Mouse (Mus musculus) forebrain, embryonic 14.5 days (tissue): ENCODE results near the gene Map1s. TPM values are rescaled to one million over a fixed set of nuclear protein-coding genes. Genes with fewer than 3 reads are reported as not detected.

ENCODE experiments used
- ATAC-seq: fragments of 200-750 bp; cut with Nextera tagmentation; 2 replicates; pipeline ENCODE4 v1.8.0; 2017; ENCODE audit warnings: mild to moderate bottlenecking, moderate library complexity
- DNase-seq: peaks from one replicate; pipeline ENCODE4 v3.0.0-alpha.2; 2015; ENCODE audit warnings: low spot score
- H3K27ac ChIP-seq: fragments of 300-500 bp; sonication (generic); 2 replicates; pipeline ENCODE4 v1.5.1; 2014; ENCODE audit warnings: low read depth, mild to moderate bottlenecking, control low read depth, low read length, moderate library complexity
- H3K27me3 ChIP-seq: fragments of 300-500 bp; sonication (generic); replicated peaks from 2 replicates; pipeline ENCODE4 v1.6.1; 2014; ENCODE audit warnings: low read length, control low read depth, mixed read lengths; ENCODE audit not compliant: control insufficient read depth, insufficient read depth
- H3K36me3 ChIP-seq: fragments of 300-500 bp; sonication (generic); 2 replicates; pipeline ENCODE4 v1.6.1; 2014; ENCODE audit warnings: low read length, control low read depth; ENCODE audit not compliant: control insufficient read depth, insufficient read depth
- H3K4me1 ChIP-seq: fragments of 300-500 bp; sonication (generic); 2 replicates; pipeline ENCODE4 v1.6.1; 2014; ENCODE audit warnings: antibody characterized with exemption, low read length, control low read depth; ENCODE audit not compliant: control insufficient read depth, insufficient read depth
- H3K4me2 ChIP-seq: fragments of 300-500 bp; sonication (generic); 2 replicates; pipeline ENCODE4 v1.6.1; 2014; ENCODE audit warnings: mild to moderate bottlenecking, control low read depth, low read length
- H3K4me3 ChIP-seq: fragments of 300-500 bp; sonication (generic); 2 replicates; pipeline ENCODE4 v1.5.1; 2014; ENCODE audit warnings: low read depth, low read length, control low read depth
- H3K9ac ChIP-seq: fragments of 300-500 bp; sonication (generic); 2 replicates; pipeline ENCODE4 v1.6.1; 2014; ENCODE audit warnings: mild to moderate bottlenecking, low read length, control low read depth, moderate library complexity
- H3K9me3 ChIP-seq: fragments of 300-500 bp; sonication (generic); replicated peaks from 2 replicates; pipeline ENCODE4 v1.6.1; 2016; ENCODE audit warnings: low read length, control low read depth, mixed read lengths; ENCODE audit not compliant: control insufficient read depth
- WGBS: fragments of 180-500 bp; shearing (Covaris S2); extraction: QIAGEN DNeasy Blood & Tissue Kit; methylation state at CpG from one replicate; pipeline ENCODE4 v1.1.7; 2014; 5-methylcytosine and 5-hydroxymethylcytosine counted together
- polyA plus RNA-seq: library from polyadenylated mRNA; unstranded; fragments of >200 nt; fragmentation: Nextera tagmentation; extraction: Ambion mirVana; gene quantifications from 2 replicates; pipeline ENCODE4 v1.2.1, GENCODE M21; 2014

Map1s gene
- polyA plus RNA-seq, 1 experiment from 2014 or later = 33.9 TPM

- H3K4me2 ChIP-seq = no peak overlapping the region
These were observed 4.8 kb upstream of the Map1s start for GRCm38 (mm10) chr8:70900872-70901387.

DNA sequence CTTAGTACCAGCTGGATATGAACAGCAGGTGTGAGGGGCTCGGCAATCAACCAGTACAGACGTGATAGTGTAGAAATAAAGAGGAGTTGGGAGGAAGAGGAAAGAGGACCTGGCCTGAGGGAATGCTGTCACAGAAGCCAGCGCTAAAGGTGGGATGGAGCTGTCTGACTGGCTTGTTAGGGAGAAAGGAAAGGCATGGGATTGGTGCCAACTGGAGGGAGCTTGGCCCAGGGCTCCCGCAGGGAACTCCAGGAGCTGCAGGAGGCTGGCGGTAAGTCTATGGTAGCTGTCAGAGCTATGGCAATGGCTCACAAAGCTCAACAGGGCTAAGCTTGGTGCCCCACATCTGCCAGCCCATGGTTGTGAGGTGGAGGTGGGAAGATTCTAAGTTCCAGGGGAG is 3.5 kb upstream of the Map1s start:
- Histone ChIP-seq H3K27me3 (no peaks in the 10 kb centered on the region), H3K36me3 (no peaks in the 10 kb centered on the region), H3K9me3 (no peaks in the 10 kb centered on the region), H3K27ac (no peak overlapping the region), H3K4me1 (peaks cover 13% of the 10 kb centered on the region), H3K9ac (no peak overlapping the region), H3K4me3 (no peak overlapping the region), H3K4me2 (no peak overlapping the region)
- WGBS = 29% methylated on average over 5 of the region's 5 CpGs
- ATAC-seq (no peak), DNase-seq (no peak)

More at GRCm38 (mm10) chr8:70900872-70901387, 4.8 kb upstream of the Map1s start:
- peaks cover 12% of the 10 kb centered on the region for H3K4me1 ChIP-seq
- H3K27me3 ChIP-seq = no peaks in the 10 kb centered on the region
- H3K36me3 ChIP-seq = peaks cover 4% of the 10 kb centered on the region; the same call in 1 of the 2 replicates
- ATAC-seq (no peak), DNase-seq (no peak)
- no peak overlapping the region for H3K9ac ChIP-seq
- H3K4me3 ChIP-seq = no peak overlapping the region
- H3K9me3 ChIP-seq = no peaks in the 10 kb centered on the region
- H3K27ac ChIP-seq = no peak overlapping the region
- WGBS = 85% methylated on average over 2 of the region's 2 CpGs

GRCm38 (mm10) chr8:70903112-70903511 is 2.6 kb upstream of the Map1s start:
- DNase-seq = no peak
- no peak overlapping the region for H3K9ac ChIP-seq
- no peaks in the 10 kb centered on the region for H3K27me3 ChIP-seq
- ATAC-seq = no peak
- H3K4me3 ChIP-seq = no peak overlapping the region
- peaks cover 13% of the 10 kb centered on the region for H3K4me1 ChIP-seq
- H3K27ac ChIP-seq = no peak overlapping the region
- 42% methylated on average over 4 of the region's 4 CpGs for WGBS
- no peak overlapping the region for H3K4me2 ChIP-seq
- no peaks in the 10 kb centered on the region for H3K36me3 ChIP-seq
- H3K9me3 ChIP-seq = no peaks in the 10 kb centered on the region

DNA sequence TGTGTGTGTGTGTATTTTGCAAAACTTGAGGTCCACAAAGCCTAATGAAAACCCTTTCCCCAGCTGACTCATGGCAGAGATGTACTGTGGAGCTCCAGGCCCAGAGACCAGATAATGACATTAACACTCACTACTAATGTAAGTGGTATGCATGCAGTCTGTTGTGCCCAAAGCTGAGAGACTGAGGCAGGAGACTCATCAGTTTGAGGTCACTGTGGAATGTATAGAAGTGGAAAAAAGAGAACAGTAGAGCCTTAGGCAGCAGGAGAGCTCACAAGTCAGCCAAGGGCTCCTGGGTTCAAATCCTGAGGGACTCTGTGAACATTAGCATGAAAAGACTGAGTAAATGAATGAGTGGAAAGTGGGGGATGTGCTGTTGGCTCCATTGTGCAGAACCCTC is 2.1 kb upstream of the Map1s start:
- H3K27ac ChIP-seq = no peak overlapping the region
- H3K4me3 ChIP-seq = no peak overlapping the region
- H3K36me3 ChIP-seq = no peaks in the 10 kb centered on the region
- H3K9me3 ChIP-seq = no peaks in the 10 kb centered on the region
- DNase-seq (no peak), ATAC-seq (no peak)
- no peaks in the 10 kb centered on the region for H3K27me3 ChIP-seq
- H3K9ac ChIP-seq = no peak overlapping the region
- H3K4me1 ChIP-seq = peaks cover 10% of the 10 kb centered on the region
- H3K4me2 ChIP-seq = no peak overlapping the region

- WGBS = 70% methylated on average over 4 of the region's 4 CpGs
- Histone ChIP-seq H3K9me3 (no peaks in the 10 kb centered on the region), H3K27me3 (no peaks in the 10 kb centered on the region)
These were observed 1.2 kb upstream of the Map1s start for GRCm38 (mm10) chr8:70904532-70904931.

DNA sequence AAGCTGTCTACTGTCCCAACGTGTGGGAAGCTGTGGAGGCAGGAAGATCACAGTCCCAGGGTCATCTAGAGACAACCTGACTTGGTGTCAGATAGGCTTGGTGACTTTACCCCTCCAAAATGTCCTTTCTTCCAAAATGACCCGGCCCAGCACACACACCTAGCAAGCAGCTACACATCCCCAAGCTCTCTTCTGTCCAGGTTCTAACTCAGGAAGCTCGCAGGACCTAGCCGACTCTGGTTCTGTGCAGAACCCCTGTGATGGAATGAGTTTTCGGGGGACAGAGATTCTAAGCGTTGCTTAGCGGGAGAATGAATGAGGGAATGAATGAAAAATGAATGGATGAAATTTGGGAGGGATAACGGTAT is 285 bp upstream of the Map1s start:
- Histone ChIP-seq H3K9me3 (no peaks in the 10 kb centered on the region), H3K36me3 (no peaks in the 10 kb centered on the region), H3K4me3 (peak overlapping the region; percentile 84), H3K9ac (peak overlapping the region; percentile 88), H3K27me3 (no peaks in the 10 kb centered on the region), H3K27ac (peak overlapping the region; percentile 92), H3K4me1 (peaks cover 10% of the 10 kb centered on the region), H3K4me2 (peak overlapping the region; percentile 86)
- WGBS = 17% methylated on average over 8 of the region's 8 CpGs
- ATAC-seq (peak; percentile 30), DNase-seq (no peak)

More at GRCm38 (mm10) chr8:70904532-70904931, 1.2 kb upstream of the Map1s start:
- ATAC-seq (no peak), DNase-seq (no peak)
- Histone ChIP-seq H3K4me1 (peaks cover 10% of the 10 kb centered on the region), H3K9ac (no peak overlapping the region), H3K36me3 (no peaks in the 10 kb centered on the region), H3K27ac (no peak overlapping the region), H3K4me2 (no peak overlapping the region), H3K4me3 (no peak overlapping the region)

- no peaks in the 10 kb centered on the region for H3K27me3 ChIP-seq
- 97% methylated on average over 2 of the region's 2 CpGs for WGBS
- ATAC-seq (no peak), DNase-seq (no peak)
- H3K27ac ChIP-seq = no peak overlapping the region
- peaks cover 18% of the 10 kb centered on the region for H3K36me3 ChIP-seq
- no peaks in the 10 kb centered on the region for H3K9me3 ChIP-seq
- H3K4me2 ChIP-seq = no peak overlapping the region
- peaks cover 10% of the 10 kb centered on the region for H3K4me1 ChIP-seq
- H3K9ac ChIP-seq = no peak overlapping the region
- no peak overlapping the region for H3K4me3 ChIP-seq
These were observed 1.8 kb downstream of the Map1s start for GRCm38 (mm10) chr8:70907518-70907917.

GRCm38 (mm10) chr8:70911596-70911995 is 5.9 kb downstream of the Map1s start:
- no peaks in the 10 kb centered on the region for H3K9me3 ChIP-seq
- H3K36me3 ChIP-seq = peaks cover 59% of the 10 kb centered on the region

GRCm38 (mm10) chr8:70912955-70913354 is 7.2 kb downstream of the Map1s start:
- 94% methylated on average over 30 of the region's 30 CpGs for WGBS

More at GRCm38 (mm10) chr8:70911596-70911995, 5.9 kb downstream of the Map1s start:
- Histone ChIP-seq H3K9ac (no peak overlapping the region), H3K4me3 (no peak overlapping the region), H3K4me1 (peaks cover 5% of the 10 kb centered on the region), H3K27ac (no peak overlapping the region), H3K4me2 (no peak overlapping the region), H3K27me3 (no peaks in the 10 kb centered on the region)
- 68% methylated on average over 5 of the region's 5 CpGs for WGBS
- no peak for DNase-seq
- no peak for ATAC-seq

More at GRCm38 (mm10) chr8:70912955-70913354, 7.2 kb downstream of the Map1s start:
- Histone ChIP-seq H3K36me3 (peaks cover 72% of the 10 kb centered on the region), H3K4me3 (no peak overlapping the region), H3K27me3 (no peaks in the 10 kb centered on the region), H3K9me3 (no peaks in the 10 kb centered on the region), H3K4me1 (no peaks in the 10 kb centered on the region), H3K4me2 (no peak overlapping the region), H3K27ac (no peak overlapping the region), H3K9ac (no peak overlapping the region)
- no peak for DNase-seq
- no peak; the same call in 1 of the 2 replicates for ATAC-seq
